Mouse (Mus musculus) duodenum, adult 2 months (tissue): ENCODE data around the gene Tmem229b. TPM values are rescaled to one million over a fixed set of nuclear protein-coding genes. Genes with fewer than 3 reads are reported as not detected.

Source experiments
- polyA plus RNA-seq: library from polyadenylated mRNA; depleted of rRNA; stranded (reverse); fragments of >200 nt; gene quantifications from 2 replicates; pipeline ENCODE4 v1.2.3, GENCODE M21; 2012; ENCODE audit warnings: low replicate concordance; rRNA removed

The Tmem229b gene
- polyA plus RNA-seq = 8.3 and 9.2 TPM in 2 replicates

DNA sequence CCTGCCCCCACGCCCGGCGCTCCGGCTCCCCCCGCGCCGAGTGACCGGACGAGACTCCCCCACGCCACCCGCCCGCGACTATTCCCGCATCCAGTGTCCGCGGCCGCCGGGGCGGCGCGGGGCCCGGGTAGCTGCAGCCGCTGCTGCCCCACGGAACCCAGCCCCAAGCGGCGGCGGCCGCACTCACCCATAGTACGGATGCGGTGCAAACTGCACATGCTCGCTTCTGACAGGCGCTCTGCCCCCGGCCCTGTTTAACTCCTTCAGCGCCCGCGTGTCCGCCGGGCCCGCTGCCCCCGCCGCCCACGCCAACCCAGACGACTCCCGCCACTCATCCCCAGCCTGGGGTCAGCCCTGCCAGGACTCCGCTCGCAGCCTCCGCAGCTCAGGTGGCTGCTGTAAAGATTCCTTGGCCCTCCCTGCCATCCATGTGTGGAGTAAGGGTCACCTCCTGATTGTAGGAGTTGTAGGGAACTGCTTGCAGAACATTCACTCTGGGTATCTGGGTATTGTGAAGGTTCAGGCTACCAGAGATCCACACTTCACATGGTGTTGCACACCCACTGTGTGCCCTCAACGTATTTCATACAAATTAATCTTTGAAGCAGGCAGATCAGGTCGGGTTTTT is at the start of gene Tmem229b:
Tmem229b (minus strand) TSS at position 502 of the 628 bp plus-strand sequence.

DNA sequence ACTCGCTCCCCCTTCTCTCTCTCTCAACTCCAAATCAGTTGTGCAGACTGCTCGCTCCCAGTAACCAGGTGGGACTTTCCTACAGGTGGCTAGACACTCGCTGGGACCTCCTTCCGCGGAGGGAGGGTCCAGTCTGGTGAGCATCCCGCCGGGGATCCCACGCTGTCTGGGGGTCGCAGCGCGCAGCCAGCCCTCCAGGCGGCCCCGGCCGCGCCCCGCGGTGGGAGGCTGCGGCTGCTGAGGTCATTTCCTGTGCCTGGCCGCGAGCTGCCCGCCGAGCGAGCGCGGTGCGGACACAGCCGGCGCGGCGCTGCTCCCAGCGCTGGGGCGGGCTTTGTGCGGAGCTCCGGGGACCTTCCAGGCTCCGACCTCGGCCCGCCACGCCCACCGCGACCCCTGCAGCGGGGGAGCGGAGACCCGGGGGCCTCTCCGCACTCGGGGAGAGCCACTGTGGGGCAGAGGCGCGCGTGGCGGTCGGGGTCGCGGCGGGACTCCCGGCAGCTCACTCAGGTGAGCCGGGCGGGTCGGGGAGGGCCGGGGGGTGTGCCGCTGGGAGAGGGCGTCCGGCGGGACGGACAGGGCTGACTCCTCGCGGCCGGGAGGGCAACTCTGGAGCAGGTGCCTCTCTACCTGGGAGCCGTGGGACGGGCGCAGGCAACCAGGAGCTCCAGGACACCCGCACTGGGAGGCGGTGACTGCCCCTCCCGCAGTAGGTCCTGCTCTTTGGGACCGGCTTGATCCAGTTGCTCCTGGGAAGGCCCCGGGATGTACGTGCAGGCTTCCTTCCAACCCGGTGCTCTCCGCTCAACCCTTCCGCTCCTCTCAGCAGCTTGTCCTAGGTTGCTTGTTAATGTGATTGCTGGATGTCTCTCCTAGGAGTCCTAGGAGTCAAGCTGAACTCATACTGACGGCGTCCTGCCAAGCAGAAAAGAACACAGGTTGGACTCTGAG is 21.8 kb upstream of the Tmem229b start, which contains the start of gene Plekhh1:
Plekhh1 (plus strand) TSS at position 253 of the 951 bp plus-strand sequence.

Other genes with a start within 250 kb of the Tmem229b start
- 2.3 and 2.4 TPM in 2 replicates for gene Atp6v1d, start 146.0 kb downstream of the Tmem229b start, polyA plus RNA-seq
- gene Eif2s1, start 145.8 kb downstream of the Tmem229b start, polyA plus RNA-seq = 1.9 and 2.4 TPM in 2 replicates
- 5.5 and 8.2 TPM in 2 replicates for gene Plek2, start 100.7 kb downstream of the Tmem229b start, polyA plus RNA-seq
- 12.2 and 13.3 TPM in 2 replicates for gene Plekhh1, start 21.5 kb upstream of the Tmem229b start, polyA plus RNA-seq
- gene Pigh, start 82.0 kb upstream of the Tmem229b start, polyA plus RNA-seq = 7.2 and 11.0 TPM in 2 replicates
- 136 and 163 TPM in 2 replicates for gene Arg2, start 123.2 kb upstream of the Tmem229b start, polyA plus RNA-seq
- gene Vti1b, start 165.0 kb upstream of the Tmem229b start, polyA plus RNA-seq = 33.8 and 46.6 TPM in 2 replicates
- 6.6 and 7.2 TPM in 2 replicates for gene Rdh11, start 184.7 kb upstream of the Tmem229b start, polyA plus RNA-seq
- 0.41 and 0.44 TPM in 2 replicates for gene Rdh12, start 201.3 kb upstream of the Tmem229b start, polyA plus RNA-seq